Mouse (Mus musculus) brain, embryonic 18.5 days (tissue): Measurements from ENCODE around the gene Heg1.

Source experiments
- DNase-seq: peaks from one replicate; pipeline ENCODE4 v3.0.0-alpha.2; 2012; ENCODE audit warnings: low read depth, low spot score

Gene Heg1

GRCm38 (mm10) chr16:33705258-33705657 lies 21.1 kb downstream of the Heg1 start:
- DNase-seq: no peak

DNA sequence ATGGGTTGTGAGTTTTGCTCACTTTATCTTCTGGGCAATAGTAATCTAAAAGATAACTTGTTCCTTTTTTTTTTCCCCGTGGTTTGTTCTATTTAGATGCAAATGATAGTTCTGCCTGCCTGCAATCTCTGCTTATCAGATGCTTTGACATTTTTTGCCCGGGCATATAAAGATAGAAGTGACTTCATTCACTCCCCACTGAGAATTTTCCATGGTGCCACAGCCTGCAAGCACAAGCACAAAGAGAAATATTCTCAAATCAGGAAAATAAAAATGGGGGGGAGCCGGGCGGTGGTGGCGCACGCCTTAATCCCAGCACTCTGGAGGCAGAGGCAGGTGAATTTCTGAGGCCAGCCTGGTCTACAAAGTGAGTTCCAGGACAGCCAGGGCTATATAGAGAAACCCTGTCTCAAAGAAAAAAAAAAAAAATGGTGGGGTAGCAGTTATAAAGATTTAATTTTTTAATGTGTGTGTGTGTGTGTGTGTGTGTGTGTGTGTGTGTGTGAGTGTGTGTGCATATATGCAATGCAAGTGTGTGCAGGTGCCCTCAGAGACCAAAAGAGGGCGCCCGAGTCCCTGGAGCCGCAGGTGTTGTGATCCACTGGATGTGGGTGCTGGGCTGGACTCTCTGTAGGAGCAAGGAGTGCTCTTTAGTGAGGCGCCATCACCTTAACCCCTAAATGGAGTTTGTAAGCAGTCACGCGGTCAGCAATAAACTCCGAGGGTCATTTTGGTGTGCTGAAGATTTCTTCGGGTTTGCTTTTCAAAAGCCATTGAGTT lies 22.1 kb downstream of the Heg1 start:
- DNase-seq: no peak

DNA sequence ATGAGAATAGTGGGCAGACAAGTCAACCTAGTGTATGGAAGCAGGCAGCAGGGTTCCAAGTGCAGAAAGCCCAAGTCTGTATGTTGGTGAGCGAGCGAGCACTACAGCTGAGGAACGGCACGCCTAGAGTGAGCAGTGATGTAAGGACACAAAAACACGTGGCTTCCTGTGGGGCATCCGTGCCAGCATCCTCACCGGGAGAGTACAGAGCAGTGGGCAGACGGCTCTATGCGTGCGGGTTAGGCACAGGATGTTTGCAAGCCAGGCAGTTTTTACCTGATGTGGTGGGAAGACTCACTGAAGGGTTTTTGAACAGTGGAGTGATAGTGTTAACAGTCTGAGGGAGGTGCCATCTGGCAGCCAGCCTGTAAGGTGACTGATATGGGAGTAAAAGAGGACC lies 23.9 kb downstream of the Heg1 start:
- no peak for DNase-seq

- no peak for DNase-seq
Measured at GRCm38 (mm10) chr16:33708585-33709397, 24.6 kb downstream of the Heg1 start.

GRCm38 (mm10) chr16:33714271-33714670 lies 30.1 kb downstream of the Heg1 start:
- DNase-seq: no peak

DNA sequence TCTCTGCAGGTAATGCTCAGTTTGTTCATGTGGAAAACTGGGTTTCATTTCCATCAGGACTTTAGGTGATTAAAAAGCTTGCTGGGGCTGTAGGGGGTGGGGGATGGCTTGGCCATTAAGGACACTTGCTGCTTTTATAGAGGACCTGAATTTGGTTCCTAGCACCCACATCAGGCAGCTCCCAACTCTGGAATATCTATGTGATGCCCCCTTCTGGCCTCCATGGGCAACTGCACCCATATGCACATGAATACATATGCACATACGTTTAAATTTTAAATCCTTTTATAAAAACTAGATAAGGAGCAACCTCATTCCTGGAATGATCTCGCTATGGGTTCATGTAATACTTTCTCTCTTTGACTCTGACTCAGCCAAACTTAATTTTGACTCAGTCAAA lies 39.1 kb downstream of the Heg1 start:
- no peak for DNase-seq

GRCm38 (mm10) chr16:33723983-33724382 lies 39.8 kb downstream of the Heg1 start:
- no peak for DNase-seq

DNA sequence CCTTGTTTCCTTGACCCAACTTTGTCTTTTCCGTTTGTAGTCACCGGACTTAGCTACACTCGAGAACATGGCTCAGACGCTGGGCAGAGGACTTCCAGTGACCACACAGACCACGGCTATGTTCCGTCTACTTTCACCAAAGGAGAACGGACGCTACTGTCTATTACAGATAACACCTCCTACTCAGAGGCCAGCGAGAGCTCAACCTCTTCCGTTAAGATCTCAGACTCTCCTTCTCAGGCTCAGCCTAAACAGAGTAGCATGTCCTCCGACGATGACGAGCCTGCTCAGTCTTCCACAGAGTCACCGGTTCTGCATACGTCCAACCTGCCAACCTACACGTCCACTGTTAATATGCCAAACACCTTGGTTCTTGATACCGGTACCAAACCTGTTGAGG lies 42.1 kb downstream of the Heg1 start:
- DNase-seq: no peak

- no peak for DNase-seq
Measured at GRCm38 (mm10) chr16:33726892-33727291, 42.7 kb downstream of the Heg1 start.

DNA sequence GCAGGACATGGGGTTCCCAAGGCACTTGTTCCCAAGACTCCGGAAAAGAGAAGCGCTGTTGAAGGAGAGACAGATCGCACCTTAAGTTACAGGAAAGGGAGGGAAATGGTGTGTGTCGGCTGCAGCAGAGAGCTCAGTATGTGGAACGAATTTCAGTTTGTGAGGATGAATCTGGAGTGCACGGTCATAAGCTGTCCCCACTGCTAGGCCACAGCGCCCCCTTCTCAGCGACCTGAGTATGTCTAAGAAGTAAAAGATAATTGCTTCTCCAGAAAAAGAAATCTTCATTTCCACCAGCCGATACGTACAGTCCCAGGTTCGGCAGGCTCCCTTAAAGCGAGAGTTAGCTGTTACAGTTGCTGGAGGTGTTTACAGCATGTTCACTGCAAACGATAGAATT lies 44.3 kb downstream of the Heg1 start:
- no peak for DNase-seq

DNA sequence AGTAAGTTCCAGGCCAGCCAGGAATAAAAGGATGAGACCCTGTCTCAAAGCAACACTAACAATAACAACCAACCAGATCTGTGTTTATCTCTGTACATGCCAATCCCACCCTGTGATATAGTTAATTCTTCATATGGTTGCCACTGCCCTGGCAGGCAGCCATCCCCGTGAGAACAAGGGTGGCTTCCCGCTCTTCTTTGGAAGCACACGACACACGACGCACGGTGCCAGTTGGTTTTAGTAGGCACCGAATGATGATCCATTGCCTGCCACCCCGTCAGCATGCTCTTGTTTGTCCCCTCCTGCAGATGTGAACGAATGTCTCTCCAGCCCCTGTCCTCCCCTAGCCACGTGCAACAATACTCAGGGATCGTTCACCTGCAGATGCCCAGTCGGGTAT lies 47.1 kb downstream of the Heg1 start:
- no peak for DNase-seq

DNA sequence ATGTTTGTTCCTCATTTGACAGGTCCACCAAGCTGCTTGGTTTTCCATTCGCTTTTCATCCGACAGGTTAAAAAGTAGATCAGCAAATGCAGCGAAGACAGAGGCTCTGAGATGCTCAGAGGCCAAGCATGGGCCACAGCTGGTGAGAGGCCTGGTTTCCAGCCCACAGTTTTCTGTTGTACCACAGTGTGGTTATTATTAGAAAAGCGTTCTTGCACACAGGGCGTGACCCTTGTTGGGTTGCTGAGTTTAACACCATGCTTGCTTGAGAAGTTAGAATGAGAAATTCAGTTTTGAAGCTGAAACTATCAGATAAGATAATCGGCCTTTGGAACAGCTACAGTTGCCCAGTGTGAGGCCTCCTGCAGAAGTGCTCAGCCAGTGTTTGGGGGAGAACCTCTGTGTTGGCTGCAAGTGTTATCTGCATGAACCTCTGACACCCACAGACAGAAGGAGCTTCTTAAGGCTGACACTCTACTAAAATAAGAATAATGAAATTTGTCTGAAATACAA lies 48.1 kb downstream of the Heg1 start:
- no peak for DNase-seq

DNA sequence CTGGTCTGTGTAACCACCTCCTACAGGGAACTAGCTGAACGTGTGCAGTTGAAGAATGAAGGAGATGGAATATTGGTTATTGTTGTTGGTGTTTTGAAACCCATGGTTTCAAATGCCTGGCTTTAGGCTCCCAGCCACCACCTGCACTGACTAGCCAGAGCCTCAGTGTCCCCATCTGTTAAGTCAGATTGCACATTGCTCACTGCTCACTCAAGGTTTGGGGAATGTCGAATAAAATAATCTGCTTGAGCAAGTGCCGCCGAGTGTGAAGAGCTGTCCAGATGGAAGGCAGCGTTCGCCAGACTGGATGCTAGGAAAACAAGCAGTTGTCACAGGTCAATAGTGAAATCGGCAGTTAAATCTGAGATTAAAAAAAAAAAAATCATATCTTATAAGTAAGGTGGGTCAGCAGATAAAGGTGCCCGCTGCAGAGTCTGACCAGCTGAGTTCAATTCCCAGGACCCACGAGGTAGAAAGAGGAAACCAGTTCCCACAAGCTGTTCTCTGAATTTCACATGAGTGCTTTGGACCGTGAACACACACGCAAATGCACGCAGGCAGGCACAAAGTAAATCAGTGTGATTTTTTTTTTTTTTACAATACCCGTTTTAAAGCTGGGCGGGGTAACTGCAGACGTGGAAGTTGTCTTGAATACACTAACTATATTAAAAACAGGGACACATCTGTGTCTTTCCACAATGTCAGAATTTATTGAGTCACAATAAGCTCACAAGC lies 48.8 kb downstream of the Heg1 start:
- DNase-seq: no peak

GRCm38 (mm10) chr16:33733864-33734263 lies 49.7 kb downstream of the Heg1 start:
- DNase-seq: no peak

DNA sequence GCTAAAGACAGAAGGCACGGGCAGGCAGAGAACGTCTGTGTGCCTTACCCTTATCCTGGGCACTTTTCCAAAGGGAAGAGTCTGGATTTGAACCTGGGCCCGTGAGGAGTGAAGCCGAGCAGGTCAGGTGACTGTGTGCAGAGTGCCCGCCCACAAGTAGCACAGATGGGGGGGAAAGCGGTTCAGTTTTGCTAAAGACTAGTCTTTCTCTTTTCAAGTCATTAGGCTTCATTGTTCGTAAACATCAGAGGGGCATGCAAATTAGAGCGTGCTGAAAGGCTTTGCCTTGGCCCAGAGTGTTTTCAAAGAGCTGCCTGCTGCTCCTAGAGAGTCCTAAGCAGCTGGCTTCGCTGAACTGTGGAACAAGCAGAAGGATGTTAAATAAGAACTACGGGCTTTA lies 50.4 kb downstream of the Heg1 start:
- peak; percentile 79 for DNase-seq

DNA sequence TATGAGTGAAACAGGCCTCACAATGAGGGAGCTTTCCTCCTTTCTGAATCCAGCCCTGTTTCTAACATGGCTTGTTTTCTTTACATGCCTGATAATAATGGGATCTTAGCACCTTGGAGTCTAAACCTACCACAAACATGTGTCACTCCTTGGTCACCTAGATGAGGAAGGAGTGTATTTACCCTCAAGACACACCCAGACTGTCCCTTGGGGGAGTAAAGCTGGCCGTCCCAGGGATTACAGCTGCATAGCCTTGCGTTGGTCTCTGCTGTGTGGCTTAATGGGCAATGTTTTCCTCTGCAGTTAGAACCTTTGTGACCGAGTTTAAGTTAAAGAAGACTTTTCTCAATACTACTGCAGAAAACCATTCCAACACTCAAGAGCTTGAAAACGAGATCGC lies 51.1 kb downstream of the Heg1 start:
- no peak for DNase-seq

DNA sequence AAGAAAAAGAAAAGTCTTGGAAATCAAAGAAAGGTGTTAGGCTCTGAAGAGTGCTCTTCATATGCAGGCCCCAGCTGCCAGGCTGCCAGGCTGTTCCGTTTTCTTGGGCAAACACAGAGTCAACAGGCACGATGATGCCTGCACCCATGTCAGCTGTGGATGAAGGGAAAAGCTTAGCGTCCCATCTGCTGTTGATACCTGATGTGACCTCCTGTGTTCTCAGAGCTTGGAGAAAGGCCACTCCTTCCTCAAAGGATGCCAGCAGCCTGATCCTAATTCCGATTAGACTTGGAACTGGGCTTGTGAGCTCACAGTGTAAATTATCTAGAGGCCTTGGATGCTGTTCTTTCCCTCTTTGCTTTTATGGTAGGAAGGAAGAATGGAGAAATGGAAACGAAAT lies 51.6 kb downstream of the Heg1 start:
- no peak for DNase-seq

DNA sequence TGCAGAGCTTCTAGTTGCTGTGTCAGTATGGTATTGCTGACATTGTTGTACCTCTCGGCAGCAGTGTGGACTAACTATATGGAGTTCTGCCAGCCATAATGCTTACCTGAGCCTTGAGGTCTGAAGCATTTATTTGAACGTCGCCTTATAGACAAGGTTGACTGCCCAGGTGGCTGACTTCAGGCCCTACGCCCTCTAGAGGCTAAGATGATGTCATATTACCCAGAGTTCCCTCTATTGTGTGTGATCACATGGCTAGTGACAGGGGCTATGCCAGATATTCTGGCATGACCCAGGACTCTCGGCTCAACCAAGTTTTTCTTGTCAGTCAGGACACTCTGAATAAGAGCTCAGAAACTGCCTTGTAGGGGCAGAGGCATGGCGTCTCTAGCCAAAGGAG lies 52.6 kb downstream of the Heg1 start:
- no peak for DNase-seq

DNA sequence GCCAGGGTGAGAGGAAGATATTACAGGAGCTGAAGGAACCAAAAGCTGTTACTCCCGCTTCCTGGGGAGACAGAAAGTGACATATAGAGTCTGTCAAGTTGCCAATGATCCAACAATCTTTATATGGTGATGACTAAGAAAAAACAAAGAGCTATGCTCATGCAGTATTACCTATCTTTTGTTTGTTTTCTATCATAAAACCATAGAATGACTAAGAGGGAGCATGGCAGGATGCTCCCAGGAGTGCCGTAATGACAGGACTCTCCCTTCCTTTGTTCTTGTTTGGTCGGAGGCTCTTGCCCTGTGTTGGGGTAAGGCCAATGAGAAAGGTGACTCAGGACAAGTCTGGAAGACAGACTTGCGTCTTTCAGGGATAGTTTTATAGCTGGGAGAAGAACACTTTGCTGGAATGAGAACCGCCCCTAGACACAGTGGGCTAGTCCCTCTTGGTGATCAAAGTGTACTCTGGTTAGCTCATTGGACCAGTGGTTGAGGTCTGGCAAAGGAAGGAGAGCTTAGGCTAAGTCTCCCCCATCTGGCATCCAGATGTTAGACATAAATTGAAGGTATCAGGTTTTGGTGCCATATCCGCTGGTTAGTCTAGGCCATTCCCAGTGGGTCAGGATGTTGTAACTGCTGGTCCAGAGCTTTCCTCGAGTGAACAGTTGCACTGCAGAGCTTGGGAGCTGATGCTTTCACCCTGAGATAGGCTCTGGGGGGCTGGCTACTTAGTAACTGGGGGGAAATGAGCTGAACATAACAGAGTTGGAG lies 55.0 kb downstream of the Heg1 start:
- no peak for DNase-seq

DNA sequence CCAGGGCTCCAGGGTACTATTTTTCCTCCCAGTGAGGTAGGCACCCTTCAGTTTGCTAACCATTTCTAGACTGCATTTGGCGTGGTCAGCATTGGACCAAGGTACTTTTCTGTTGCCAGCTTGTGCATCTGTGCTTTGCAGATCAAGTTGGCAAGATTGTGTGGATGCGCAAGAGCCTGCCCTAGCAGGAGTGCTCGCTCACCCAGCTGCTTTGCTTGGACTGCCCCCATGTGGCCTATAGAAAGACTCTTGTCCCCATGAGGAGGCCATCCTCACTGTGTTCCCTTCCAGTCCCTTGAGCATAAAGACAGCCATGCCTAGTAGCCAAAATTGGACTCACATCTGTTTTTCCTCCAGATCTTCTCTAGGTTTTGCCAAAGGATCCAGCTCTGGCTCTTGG lies 55.6 kb downstream of the Heg1 start:
- DNase-seq: no peak

DNA sequence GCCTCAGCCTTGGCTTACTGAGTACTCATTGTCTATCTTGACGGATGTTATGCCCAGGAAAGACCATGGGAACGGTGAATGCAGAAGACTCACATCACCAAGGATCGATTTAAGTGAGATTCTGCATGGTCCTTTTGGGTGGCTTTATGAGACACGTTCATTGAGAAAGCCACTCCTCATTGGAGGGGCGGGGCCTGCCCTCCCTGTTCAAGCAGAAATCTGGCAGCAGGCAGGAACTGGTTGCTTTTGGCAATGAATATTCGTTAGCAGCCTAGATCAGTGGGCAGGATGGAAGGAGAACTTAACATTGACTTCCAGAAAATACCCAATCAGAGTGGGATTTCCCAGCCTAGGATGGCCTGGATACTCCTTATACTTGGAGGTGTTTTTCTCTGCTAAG lies 56.2 kb downstream of the Heg1 start:
- no peak for DNase-seq

DNA sequence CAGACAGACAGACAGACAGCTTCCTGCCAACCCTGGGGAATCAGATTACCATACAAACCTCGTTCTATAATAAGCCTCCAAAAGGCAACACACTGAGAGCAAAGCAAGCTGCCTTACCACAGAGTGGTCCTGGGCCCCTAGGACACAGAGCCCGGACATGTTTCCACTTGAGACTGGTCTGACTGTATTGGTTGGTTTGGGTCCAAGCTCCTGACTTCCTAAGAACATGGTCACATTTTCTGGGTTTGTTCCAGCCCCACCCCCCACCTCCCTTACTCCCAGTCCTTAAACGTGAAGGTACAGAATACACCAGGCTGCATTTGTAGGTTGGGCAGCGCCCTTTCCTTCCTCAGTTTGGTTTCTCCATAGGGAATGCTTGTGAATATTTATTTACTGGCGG lies 57.6 kb downstream of the Heg1 start:
- DNase-seq: no peak
